Mouse (Mus musculus): ENCODE data around the gene Slc22a19. TPM values are rescaled to one million over a fixed set of nuclear protein-coding genes. Genes with fewer than 3 reads are reported as not detected.
A peak's percentile ranks its signal among the peaks of the same experiment; 100 is the strongest.
"Not testable (repeated sequence)": the region's sequence is repeated elsewhere in the genome, so short reads cannot be mapped to it uniquely, and the experiment has no call there.

Gene Slc22a19
- not detected for total RNA-seq (2021)
- not detected in 2 replicates for polyA plus RNA-seq (2012; rRNA removed)
- long read RNA-seq = 0 reads

GRCm38 (mm10) chr19:7711148-7711547, at the start of gene Slc22a19:
TSS of gene Slc22a19 (minus strand) at chr19:7711310.
- no peak for DNase-seq

- not testable (repeated sequence) for DNase-seq
Observed at GRCm38 (mm10) chr19:7753371-7753770, 42.3 kb upstream of the Slc22a19 start.

- peak; percentile 9 for DNase-seq
Observed at GRCm38 (mm10) chr19:7729543-7729942, 18.4 kb upstream of the Slc22a19 start.

GRCm38 (mm10) chr19:7693104-7693503, 18.0 kb downstream of the Slc22a19 start:
- DNase-seq = not testable (repeated sequence)

GRCm38 (mm10) chr19:7691259-7691658, 19.9 kb downstream of the Slc22a19 start:
- DNase-seq = no peak

- no peak for DNase-seq
Observed at GRCm38 (mm10) chr19:7687988-7688387, 23.1 kb downstream of the Slc22a19 start.

GRCm38 (mm10) chr19:7672033-7672432, 39.1 kb downstream of the Slc22a19 start:
- no peak for DNase-seq

- DNase-seq = no peak
Observed at GRCm38 (mm10) chr19:7648913-7649666, 62.0 kb downstream of the Slc22a19 start.

GRCm38 (mm10) chr19:7633786-7634185, 77.3 kb downstream of the Slc22a19 start:
- DNase-seq = no peak

GRCm38 (mm10) chr19:7633021-7633420, 78.1 kb downstream of the Slc22a19 start:
- DNase-seq = no peak

Other genes starting within 250 kb of the Slc22a19 start
- 100 to 1,000 TPM; 133 to 151 TPM for gene Rtn3, start 228.0 kb downstream of the Slc22a19 start, total RNA-seq (2021)
- 115 and 137 TPM in 2 replicates for gene Rtn3, start 228.0 kb downstream of the Slc22a19 start, polyA plus RNA-seq (2012; rRNA removed)
- 100 to 1,000 TPM in 1 of 2 experiments, 10 to 100 TPM in 1; 94.1 to 107 TPM for gene Atl3, start 217.3 kb downstream of the Slc22a19 start, total RNA-seq (2021)
- gene Atl3, start 217.3 kb downstream of the Slc22a19 start, polyA plus RNA-seq (2012; rRNA removed) = 10.9 and 14.4 TPM in 2 replicates
- 100 to 1,000 TPM in 1 of 2 experiments, 10 to 100 TPM in 1; 53.9 to 113 TPM for gene Pla2g16, start 153.9 kb downstream of the Slc22a19 start, total RNA-seq (2021)
- 10.9 and 13.6 TPM in 2 replicates for gene Pla2g16, start 153.9 kb downstream of the Slc22a19 start, polyA plus RNA-seq (2012; rRNA removed)
- gene Lgals12, start 104.1 kb downstream of the Slc22a19 start, total RNA-seq (2021) = 10 to 100 TPM; 28.1 to 38.8 TPM
- gene Lgals12, start 104.1 kb downstream of the Slc22a19 start, polyA plus RNA-seq (2012; rRNA removed) = 9.6 and 20.4 TPM in 2 replicates
- gene Hrasls5, start 98.8 kb downstream of the Slc22a19 start, total RNA-seq (2021) = under 1 TPM in 1 of 2 experiments, not detected in 1; 0.37 TPM
- gene Hrasls5, start 98.8 kb downstream of the Slc22a19 start, polyA plus RNA-seq (2012; rRNA removed) = 1.0 TPM in 1 of 2 replicates, not detected in the other
- gene Slc22a26, start 91.4 kb upstream of the Slc22a19 start, total RNA-seq (2021) = under 1 TPM in 1 of 2 experiments, not detected in 1; 0.49 TPM
- gene Slc22a26, start 91.4 kb upstream of the Slc22a19 start, polyA plus RNA-seq (2012; rRNA removed) = 0.09 TPM in 1 of 2 replicates, not detected in the other